Mouse (Mus musculus) forebrain, embryonic 16.5 days (tissue): ENCODE measurements at regions not wholly inside any gene's neighbourhood (a gene's known extent, or its start where the extent isn't known, plus 50 kb on each side); places are given as distances from the start of the nearest gene placed in this dataset.

Source experiments
- ATAC-seq: fragments of 200-750 bp; cut with Nextera tagmentation; 2 replicates; pipeline ENCODE4 v1.8.0; 2017; ENCODE audit warnings: mild to moderate bottlenecking, moderate library complexity
- H3K27ac ChIP-seq: fragments of 300-500 bp; sonication (generic); 2 replicates; pipeline ENCODE4 v1.5.1; 2014; ENCODE audit warnings: low read length, control low read depth
- H3K27me3 ChIP-seq: fragments of 300-500 bp; sonication (generic); replicated peaks from 2 replicates; pipeline ENCODE4 v1.6.1; 2014; ENCODE audit warnings: low read length; ENCODE audit not compliant: control insufficient read depth, insufficient read depth
- H3K36me3 ChIP-seq: fragments of 300-500 bp; sonication (generic); 2 replicates; pipeline ENCODE4 v1.6.1; 2014; ENCODE audit not compliant: control insufficient read depth, insufficient read depth
- H3K4me1 ChIP-seq: fragments of 300-500 bp; sonication (generic); replicated peaks from 2 replicates; pipeline ENCODE4 v1.6.1; 2014; ENCODE audit warnings: low read length; ENCODE audit not compliant: control insufficient read depth, insufficient read depth
- H3K4me2 ChIP-seq: fragments of 300-500 bp; sonication (generic); 2 replicates; pipeline ENCODE4 v1.6.1; 2014; ENCODE audit warnings: mild to moderate bottlenecking, low read length, control low read depth
- H3K4me3 ChIP-seq: fragments of 300-500 bp; sonication (generic); replicated peaks from 2 replicates; pipeline ENCODE4 v1.5.1; 2014; ENCODE audit warnings: mild to moderate bottlenecking, low read length, control low read depth
- H3K9ac ChIP-seq: fragments of 300-500 bp; sonication (generic); replicated peaks from 2 replicates; pipeline ENCODE4 v1.6.1; 2014; ENCODE audit warnings: low read depth, low read length, control low read depth
- H3K9me3 ChIP-seq: fragments of 300-500 bp; sonication (generic); 2 replicates; pipeline ENCODE4 v1.6.1; 2016; ENCODE audit warnings: low read length; ENCODE audit not compliant: control insufficient read depth
- WGBS: fragments of 180-500 bp; shearing (Covaris S2); extraction: QIAGEN DNeasy Blood & Tissue Kit; methylation state at CpG from one replicate; pipeline ENCODE4 v1.1.7; 2014; 5-methylcytosine and 5-hydroxymethylcytosine counted together

GRCm38 (mm10) chr10:17235955-17236650, 486.9 kb upstream of the Cited2 start:
- no peaks in the 10 kb centered on the region for H3K9me3 ChIP-seq
- no peaks in the 10 kb centered on the region for H3K36me3 ChIP-seq
- no peak for ATAC-seq
- no peak overlapping the region for H3K4me3 ChIP-seq
- no peaks in the 10 kb centered on the region for H3K27me3 ChIP-seq
- H3K27ac ChIP-seq = no peak overlapping the region
- no peak overlapping the region for H3K9ac ChIP-seq
- peaks cover 9% of the 10 kb centered on the region; the same call in 1 of the 2 replicates for H3K4me1 ChIP-seq
- H3K4me2 ChIP-seq = no peak overlapping the region
- 16% methylated on average over 10 of the region's 10 CpGs for WGBS

GRCm38 (mm10) chr10:17236761-17237160, 486.3 kb upstream of the Cited2 start:
- no peak overlapping the region for H3K4me2 ChIP-seq
- H3K9ac ChIP-seq = no peak overlapping the region
- H3K9me3 ChIP-seq = no peaks in the 10 kb centered on the region
- peaks cover 9% of the 10 kb centered on the region; the same call in 1 of the 2 replicates for H3K4me1 ChIP-seq
- 9% methylated on average over 2 of the region's 2 CpGs for WGBS
- no peak overlapping the region for H3K4me3 ChIP-seq
- 0 out of 2 replicates have a peak, but pooled peaks have one; percentile 19 for ATAC-seq
- H3K27ac ChIP-seq = no peak overlapping the region
- H3K36me3 ChIP-seq = no peaks in the 10 kb centered on the region
- no peaks in the 10 kb centered on the region for H3K27me3 ChIP-seq

DNA sequence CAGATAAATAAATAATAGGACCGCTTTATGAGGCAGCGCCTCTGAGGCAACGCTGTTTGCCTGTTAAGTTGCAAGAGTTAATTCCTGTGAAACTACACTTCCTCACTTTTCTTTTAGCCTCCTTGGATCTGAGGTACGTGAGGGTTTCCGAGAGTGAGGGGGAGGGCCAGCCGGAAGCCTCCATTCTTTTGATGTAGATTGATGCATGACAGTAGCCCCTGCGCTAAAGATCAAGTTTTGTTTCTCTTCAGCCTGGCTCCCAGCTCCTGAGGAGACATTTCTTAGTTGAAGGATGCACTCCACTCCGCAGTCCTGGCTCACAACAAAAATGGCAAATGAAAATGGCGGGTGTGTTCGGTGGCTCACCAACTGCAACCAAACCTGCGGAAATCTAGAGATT, 485.6 kb upstream of the Cited2 start:
- 53% methylated on average over 11 of the region's 11 CpGs for WGBS
- H3K4me3 ChIP-seq = no peak overlapping the region
- no peak for ATAC-seq

GRCm38 (mm10) chr10:17237918-17238850, 484.8 kb upstream of the Cited2 start:
- no peaks in the 10 kb centered on the region for H3K9me3 ChIP-seq
- no peaks in the 10 kb centered on the region for H3K36me3 ChIP-seq
- H3K4me1 ChIP-seq = peaks cover 9% of the 10 kb centered on the region; the same call in 1 of the 2 replicates
- H3K27me3 ChIP-seq = no peaks in the 10 kb centered on the region
- H3K27ac ChIP-seq = no peak overlapping the region
- no peak overlapping the region for H3K4me3 ChIP-seq
- H3K4me2 ChIP-seq = no peak overlapping the region
- no peak overlapping the region for H3K9ac ChIP-seq
- WGBS = 51% methylated on average over 12 of the region's 12 CpGs
- peak; percentile 81 for ATAC-seq

More for the DNA sequence above, 485.6 kb upstream of the Cited2 start:
- H3K4me2 ChIP-seq = no peak overlapping the region
- H3K4me1 ChIP-seq = peaks cover 9% of the 10 kb centered on the region; the same call in 1 of the 2 replicates
- no peak overlapping the region for H3K27ac ChIP-seq
- H3K9me3 ChIP-seq = no peaks in the 10 kb centered on the region
- no peaks in the 10 kb centered on the region for H3K27me3 ChIP-seq
- H3K9ac ChIP-seq = no peak overlapping the region
- H3K36me3 ChIP-seq = no peaks in the 10 kb centered on the region

GRCm38 (mm10) chr10:17248270-17248669, 474.7 kb upstream of the Cited2 start:
- Histone ChIP-seq H3K27me3 (no peaks in the 10 kb centered on the region), H3K36me3 (no peaks in the 10 kb centered on the region), H3K4me2 (no peak overlapping the region), H3K4me1 (no peaks in the 10 kb centered on the region), H3K4me3 (no peak overlapping the region), H3K9ac (no peak overlapping the region), H3K27ac (no peak overlapping the region), H3K9me3 (no peaks in the 10 kb centered on the region)
- no peak for ATAC-seq
- WGBS = 76% methylated on average over 2 of the region's 2 CpGs

DNA sequence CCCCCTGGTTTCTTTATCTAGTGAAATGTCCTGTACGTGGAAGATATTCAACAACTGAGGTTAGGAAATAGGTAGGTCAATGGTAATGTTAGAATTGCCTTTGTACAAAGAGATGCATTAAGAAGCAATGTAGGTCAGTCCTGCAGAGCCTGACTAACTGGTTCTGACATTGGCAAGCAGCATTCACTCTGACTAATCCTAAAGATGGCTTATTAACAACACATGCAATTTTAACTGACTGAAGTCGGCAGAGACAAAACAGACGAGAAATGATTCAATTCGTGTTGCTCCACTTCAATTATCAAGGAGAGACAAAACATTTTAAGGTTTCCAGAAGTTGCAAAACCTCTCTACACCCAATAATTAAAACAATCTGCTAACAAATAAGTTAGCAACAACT, 470.0 kb upstream of the Cited2 start:
- no peak for ATAC-seq
- Histone ChIP-seq H3K9ac (no peak overlapping the region), H3K4me2 (no peak overlapping the region), H3K9me3 (no peaks in the 10 kb centered on the region), H3K36me3 (no peaks in the 10 kb centered on the region), H3K4me1 (no peaks in the 10 kb centered on the region), H3K4me3 (no peak overlapping the region), H3K27ac (no peak overlapping the region), H3K27me3 (no peaks in the 10 kb centered on the region)
- WGBS = 56% methylated on average over 4 of the region's 4 CpGs

DNA sequence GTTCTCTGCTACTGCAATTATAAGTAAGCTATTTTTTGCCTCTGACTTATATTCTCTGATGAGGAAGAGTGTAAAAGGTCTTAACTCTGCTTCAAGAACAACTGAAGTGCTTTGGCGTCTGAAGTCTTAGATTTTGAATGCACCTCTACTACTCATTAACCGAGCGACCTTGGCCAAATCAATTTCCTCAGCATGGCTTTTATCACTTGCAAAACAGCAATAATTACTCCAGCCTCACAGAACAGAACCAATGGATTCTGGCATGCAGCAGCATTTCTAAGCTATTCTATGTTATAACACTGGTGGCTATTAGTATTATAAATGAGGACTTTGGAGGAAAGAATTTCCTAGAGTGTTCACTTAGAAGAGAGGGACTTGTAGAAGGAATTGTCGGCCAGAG, 462.9 kb upstream of the Cited2 start:
- no peak overlapping the region for H3K4me2 ChIP-seq
- no peaks in the 10 kb centered on the region for H3K4me1 ChIP-seq
- no peak overlapping the region for H3K27ac ChIP-seq
- H3K4me3 ChIP-seq = no peak overlapping the region
- no peak for ATAC-seq
- H3K9me3 ChIP-seq = no peaks in the 10 kb centered on the region
- H3K9ac ChIP-seq = no peak overlapping the region
- H3K27me3 ChIP-seq = no peaks in the 10 kb centered on the region
- WGBS = 34% methylated on average over 4 of the region's 4 CpGs
- H3K36me3 ChIP-seq = no peaks in the 10 kb centered on the region

DNA sequence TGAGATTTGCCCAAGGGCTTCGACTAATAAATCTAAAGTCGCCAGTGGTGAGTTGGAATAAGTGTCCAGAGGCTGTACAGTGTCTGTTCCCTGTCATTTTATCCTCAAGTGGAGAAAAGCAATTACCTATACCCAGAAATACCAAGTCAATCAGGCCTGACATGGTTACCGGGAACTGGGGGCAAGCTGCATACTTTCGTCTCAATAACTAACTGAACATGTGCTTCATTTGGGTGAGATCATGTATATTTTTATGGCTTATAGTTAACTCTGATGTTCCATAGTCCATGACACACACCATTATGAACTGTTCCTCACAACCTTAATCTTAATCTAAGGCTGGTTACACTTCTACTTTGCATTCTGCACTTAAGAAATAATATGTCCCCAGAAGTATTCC, 462.4 kb upstream of the Cited2 start:
- H3K27ac ChIP-seq = no peak overlapping the region
- no peaks in the 10 kb centered on the region for H3K27me3 ChIP-seq
- no peaks in the 10 kb centered on the region for H3K4me1 ChIP-seq
- H3K36me3 ChIP-seq = no peaks in the 10 kb centered on the region
- no peak overlapping the region for H3K4me2 ChIP-seq
- H3K9ac ChIP-seq = no peak overlapping the region
- no peak overlapping the region for H3K4me3 ChIP-seq
- no peak for ATAC-seq
- WGBS = 88% methylated on average over 4 of the region's 4 CpGs
- no peaks in the 10 kb centered on the region for H3K9me3 ChIP-seq

DNA sequence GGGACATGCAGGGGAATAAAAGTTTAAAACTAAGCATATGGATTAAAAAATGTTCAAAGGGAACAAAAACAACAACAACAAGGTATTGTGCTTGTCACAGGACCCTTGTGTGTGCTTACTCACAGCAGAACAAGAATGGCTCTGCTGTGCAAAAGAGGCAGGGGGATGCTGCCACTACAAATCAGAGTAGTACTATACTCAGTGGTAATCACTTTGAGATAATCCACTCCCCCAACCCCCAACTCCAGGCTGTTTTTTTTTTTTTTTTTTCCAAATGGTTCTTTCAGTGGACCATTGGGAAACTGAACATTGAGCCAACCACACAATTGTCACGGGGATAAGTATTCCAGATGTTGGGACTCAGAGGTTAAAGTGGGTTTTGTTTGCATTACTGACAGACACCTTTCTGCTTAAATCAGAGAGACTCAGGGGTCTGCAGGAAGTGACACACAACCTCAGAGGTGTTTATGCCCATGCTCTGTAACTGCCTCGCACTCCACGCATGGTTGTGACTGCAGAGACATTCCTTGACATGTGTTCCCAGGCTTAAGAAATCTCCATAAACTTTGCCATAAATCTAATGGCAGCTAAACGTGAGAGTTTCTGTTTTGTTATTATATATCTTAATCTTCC, 461.7 kb upstream of the Cited2 start:
- Histone ChIP-seq H3K27ac (no peak overlapping the region), H3K36me3 (no peaks in the 10 kb centered on the region), H3K4me1 (no peaks in the 10 kb centered on the region), H3K9me3 (no peaks in the 10 kb centered on the region), H3K4me3 (no peak overlapping the region), H3K4me2 (no peak overlapping the region), H3K9ac (no peak overlapping the region), H3K27me3 (no peaks in the 10 kb centered on the region)
- ATAC-seq = no peak
- 80% methylated on average over 4 of the region's 4 CpGs for WGBS
